Mouse (Mus musculus): Measurements from ENCODE around the gene Irs2.

DNA sequence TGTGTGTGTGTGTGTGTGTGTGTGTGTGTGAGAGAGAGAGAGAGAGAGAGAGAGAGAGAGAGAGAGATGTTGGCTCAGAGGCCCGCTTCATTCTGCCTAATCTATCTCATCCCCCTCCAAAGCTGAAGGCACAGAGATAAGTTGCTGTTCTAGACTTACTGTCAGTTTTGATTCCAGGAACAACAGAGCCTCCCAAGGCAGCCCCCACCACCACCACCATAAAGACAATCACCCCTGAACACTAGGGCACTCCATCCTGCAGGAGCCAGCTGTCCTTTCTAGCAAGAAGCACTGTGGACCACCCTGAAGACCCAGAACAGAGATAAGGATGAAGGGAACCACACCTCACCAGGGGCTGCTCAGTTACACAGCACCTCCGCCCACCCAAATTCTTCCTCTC lies 12.0 kb downstream of the Irs2 start:
- TF ChIP-seq CTCF (IDR thresholded peaks at IDR 0.05; ENCODE audit: low read depth) (no peak), EP300 (IDR thresholded peaks at IDR 0.05; ENCODE audit: low read depth) (no peak)

Data from heart, postnatal 0 days (tissue).